Mouse (Mus musculus) right cerebral cortex, postnatal 14 days (tissue): ENCODE measurements at regions not wholly inside any gene's neighbourhood (a gene's known extent, or its start where the extent isn't known, plus 50 kb on each side); places are given as distances from the start of the nearest gene placed in this dataset.

Experiments used
- DNase-seq: peaks from one replicate; pipeline ENCODE4 v3.0.0; 2022

DNA sequence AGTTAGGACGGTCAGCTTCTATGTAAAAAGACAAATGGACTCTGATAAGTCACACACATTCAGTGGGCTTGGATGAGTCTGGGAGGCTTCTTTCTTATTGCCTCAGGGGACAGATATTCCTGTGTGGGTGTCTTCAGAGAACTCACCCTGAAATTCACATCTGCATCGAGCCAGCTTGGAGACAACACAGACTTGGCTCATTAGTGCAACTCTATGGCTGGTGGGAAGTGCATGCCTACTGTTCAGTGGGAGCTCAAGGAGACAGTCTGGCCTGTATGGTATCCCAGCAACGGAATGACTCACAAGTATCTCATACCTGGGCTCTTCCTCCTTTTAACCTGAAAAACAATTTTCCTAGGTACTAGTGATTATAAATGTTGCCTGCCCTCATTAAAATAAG lies 224.6 kb upstream of the Hs6st1 start:
- DNase-seq, result no peak

DNA sequence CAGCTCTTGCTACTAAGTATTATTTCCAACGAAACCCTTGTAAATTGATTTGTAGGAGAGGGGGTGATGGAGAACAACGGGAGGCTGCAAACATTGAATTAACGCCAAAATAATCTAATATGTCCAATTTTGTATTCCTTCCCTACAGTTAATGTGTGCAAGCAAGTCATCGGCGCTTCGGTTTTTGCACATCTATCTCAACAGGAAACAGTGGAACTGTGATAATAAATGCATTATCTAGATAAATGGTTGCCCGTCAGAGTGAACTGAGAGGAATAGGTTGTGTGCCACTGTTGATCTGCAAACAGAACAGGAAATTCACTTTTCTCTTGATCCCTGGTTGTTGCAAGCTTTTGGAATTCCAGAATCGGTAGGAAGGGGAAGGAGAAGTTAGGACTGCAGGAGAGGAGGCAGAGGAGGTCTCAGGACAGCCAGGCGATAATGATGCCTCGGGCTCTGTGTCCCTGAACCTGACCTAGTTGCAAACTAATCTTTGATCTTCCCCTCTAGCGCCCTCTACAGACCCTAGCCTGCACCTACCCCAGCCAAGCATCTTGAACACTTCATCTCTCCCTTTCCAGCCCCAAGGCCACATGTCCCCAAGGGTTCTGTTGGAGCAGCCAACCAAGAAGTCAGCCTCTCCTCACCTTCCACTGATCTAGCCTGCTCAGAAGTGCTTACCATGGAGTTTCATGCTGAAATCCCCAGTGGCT lies 221.8 kb upstream of the Hs6st1 start:
- DNase-seq, result no peak

- no peak for DNase-seq
Observed at GRCm38 (mm10) chr1:35848160-35848954, 219.8 kb upstream of the Hs6st1 start.

- no peak for DNase-seq
Observed at GRCm38 (mm10) chr1:35849406-35850190, 218.6 kb upstream of the Hs6st1 start.

GRCm38 (mm10) chr1:35850191-35850545 lies 218.0 kb upstream of the Hs6st1 start:
- no peak for DNase-seq

- no peak for DNase-seq
Observed at GRCm38 (mm10) chr1:35850566-35851085, 217.6 kb upstream of the Hs6st1 start.

- DNase-seq, result no peak
Observed at GRCm38 (mm10) chr1:35851681-35852409, 216.4 kb upstream of the Hs6st1 start.

DNA sequence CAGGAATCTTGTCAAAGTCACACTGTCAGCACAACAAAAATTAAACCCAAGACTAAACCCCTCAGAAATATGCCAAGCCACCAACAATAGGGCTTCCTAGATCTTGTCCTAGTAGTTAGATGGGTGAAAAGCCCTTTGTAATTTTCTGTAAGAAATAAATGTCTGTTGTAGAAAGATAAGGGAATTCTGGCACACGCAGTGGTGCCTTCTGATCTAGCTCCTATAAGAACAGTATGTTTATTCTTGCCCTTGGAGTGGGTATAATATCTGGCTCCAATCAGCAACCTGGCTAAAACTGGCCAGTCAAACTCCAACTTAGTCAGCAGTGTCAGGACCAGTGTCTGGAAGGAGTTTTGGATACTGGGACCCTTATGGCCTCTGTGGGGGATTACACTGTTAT lies 215.2 kb upstream of the Hs6st1 start:
- no peak for DNase-seq

DNA sequence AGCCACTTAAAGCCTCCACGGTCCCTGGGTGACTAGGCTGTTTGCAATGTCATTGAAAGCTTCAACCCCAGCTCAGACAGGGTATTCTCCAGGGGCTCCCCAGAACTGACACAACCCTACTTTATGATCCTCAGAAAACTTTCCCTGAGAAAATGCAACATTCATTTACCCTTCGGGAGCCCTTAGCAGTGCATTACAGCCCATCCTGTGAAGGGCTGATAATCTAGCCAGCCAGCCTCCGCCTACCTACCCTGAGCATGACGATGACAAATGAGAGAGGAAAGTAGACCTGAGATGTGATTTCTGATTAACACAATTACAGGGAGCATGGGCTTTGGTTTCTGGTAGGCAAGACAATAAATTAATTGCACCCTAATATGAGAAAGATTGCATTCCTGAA lies 212.6 kb upstream of the Hs6st1 start:
- DNase-seq, result no peak

DNA sequence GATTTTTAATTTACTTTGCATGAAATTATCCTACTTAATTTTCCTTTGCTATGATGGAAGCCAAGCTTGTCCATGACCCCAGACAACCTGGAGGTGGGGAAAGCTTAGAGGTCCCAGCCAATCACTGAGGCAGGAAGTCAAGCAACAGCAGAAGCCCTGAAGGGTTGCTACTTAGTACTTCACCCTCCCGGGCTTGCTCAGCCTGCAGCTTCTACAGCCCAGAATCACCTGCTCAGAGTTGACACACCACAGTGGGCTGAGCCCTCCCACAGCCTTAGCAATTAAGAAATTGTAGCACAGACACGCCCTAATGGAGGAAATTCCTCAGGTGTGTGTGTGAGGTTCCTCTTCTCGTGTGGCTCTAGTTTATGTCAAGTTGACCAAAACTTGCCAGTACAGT lies 209.9 kb upstream of the Hs6st1 start:
- DNase-seq, result no peak

DNA sequence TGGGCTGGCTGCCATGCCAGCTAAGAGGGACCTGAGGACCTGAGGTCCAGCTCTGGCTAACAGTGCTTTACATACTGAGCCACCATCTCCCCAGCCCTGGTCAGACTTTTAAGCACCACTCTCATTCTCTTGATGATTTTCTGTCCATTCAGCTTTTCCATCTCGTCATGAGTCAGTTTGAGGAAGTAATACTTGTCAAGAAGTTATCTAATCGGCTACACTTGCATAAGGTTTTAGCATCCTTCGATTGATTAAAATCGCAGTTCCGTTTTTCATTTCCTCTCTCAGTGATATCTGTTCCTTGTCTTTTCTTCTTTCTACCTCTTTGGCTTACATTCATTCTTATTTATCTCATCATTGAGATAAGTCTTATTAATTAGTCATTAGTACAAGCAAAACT lies 207.4 kb upstream of the Hs6st1 start:
- no peak for DNase-seq

- DNase-seq, result no peak
Observed at GRCm38 (mm10) chr1:35862196-35862595, 206.0 kb upstream of the Hs6st1 start.

DNA sequence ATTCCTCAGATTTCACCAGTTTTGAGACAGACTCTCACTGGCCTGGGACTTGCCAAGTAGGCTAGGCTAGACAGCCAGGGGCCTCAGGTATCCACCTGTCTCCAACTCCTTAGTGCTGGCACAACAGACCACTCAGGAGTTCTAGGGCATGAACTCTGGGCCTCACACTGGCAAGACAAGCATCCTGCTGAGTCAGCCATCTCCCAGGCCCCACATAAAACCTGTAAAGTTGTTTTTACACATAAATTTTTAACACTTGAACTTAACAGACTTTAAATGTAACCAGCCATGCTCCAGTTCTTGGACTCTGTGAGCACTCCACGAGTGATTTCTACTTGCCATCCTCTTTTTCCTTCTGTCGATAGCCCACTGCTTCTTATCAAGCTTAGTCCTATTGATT lies 205.5 kb upstream of the Hs6st1 start:
- no peak for DNase-seq

DNA sequence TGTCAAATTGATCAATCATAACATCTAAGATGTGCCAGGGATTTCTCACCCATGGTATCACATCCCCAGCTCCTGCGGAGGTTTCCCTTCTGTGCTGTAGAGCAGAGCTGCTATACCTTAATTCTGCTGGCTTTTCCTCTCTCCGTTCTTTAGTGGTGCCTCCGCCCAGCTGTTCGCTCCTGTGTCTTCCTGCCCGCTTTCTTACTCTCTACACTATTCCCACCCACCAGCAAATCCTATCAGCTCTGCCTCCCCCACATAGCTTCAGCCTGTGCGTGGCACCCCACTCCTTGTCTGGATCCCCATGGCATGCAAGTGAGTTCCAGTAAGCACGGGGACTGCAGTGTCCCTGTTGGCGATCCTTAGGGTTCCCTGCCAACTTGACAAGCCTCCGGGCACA lies 204.0 kb upstream of the Hs6st1 start:
- DNase-seq, result no peak

GRCm38 (mm10) chr1:35865263-35865662 lies 202.9 kb upstream of the Hs6st1 start:
- DNase-seq, result no peak

GRCm38 (mm10) chr1:35866643-35867042 lies 201.6 kb upstream of the Hs6st1 start:
- DNase-seq, result no peak

- peak; percentile 70 for DNase-seq
Observed at GRCm38 (mm10) chr1:35869381-35870143, 198.6 kb upstream of the Hs6st1 start.

DNA sequence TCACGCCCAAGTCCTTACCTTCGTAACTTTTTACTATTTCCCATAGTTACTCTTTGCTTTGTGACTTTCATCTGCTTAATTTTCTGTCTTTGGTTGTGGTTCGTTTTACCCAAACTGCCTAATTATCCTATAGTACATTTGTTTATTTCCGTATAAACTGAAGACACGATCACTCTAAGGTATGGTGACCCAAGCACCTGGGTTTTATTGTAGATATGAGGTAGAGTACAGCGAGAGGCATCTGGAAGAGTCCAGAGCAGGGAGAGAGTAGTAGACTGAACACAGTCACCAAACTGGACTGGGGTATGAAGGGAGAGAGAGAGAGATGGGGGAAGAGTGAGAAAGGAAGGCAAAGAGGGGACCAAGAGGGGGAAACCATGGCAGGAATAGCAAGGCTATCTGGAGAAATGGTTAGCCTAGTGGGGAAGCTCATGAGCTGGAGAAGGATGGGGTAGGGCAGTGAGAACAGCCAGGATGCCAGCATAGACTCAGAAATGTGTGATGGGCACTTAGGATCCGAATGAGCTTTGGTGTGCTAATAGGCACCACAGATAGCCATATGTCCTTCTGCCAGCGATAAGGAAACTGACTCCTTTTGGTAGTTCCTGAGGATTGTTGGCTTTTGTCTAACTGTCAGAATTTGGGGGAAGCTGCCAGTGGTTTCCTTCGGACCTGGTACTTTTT lies 197.9 kb upstream of the Hs6st1 start:
- no peak for DNase-seq

DNA sequence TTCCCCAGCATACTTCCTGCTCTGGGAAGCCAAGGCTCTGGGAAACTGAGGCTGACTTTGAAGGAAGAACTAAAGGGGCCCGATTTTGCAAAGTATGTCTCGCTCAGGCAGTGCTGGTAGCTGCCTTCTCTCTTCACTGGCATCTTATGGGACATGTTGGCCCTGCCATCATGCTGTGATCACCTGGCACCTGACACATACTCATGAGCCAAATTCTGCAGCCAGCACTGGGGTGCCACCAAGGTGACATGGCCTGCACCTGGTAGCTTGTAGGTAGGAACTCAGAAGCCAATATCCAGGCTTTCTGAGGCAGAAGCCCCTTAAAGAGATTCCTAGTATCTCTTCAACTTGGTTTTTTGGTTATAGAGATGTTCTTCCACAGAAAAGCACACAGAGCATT lies 195.2 kb upstream of the Hs6st1 start:
- no peak for DNase-seq

GRCm38 (mm10) chr1:35875210-35875811 lies 192.9 kb upstream of the Hs6st1 start:
- DNase-seq, result no peak

DNA sequence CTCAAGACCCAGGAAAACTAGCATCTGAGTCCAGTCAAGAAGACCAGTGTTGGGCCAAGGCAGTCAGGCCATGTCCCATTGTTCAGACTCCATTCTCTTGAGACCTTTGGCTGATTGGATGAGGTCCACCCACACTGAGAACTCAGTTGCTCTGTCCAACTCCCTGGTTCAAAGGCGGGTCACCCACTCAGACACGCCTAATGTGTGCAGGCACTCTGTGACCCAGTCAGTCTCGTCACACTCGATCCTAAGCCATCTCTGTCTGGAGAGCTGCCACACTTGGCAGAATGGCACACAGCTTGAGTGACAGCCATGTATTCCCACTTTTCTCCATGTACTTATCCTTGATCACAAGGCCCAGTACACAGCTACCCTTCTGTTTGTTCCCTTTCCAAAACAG lies 189.8 kb upstream of the Hs6st1 start:
- DNase-seq, result no peak
